Mouse (Mus musculus) spleen, adult 2 months (tissue): ENCODE data around the gene Fgfr2. TPM values are rescaled to one million over a fixed set of nuclear protein-coding genes. Genes with fewer than 3 reads are reported as not detected.

Experiments used
- DNase-seq, 2 experiments: peaks; one replicate each; pipeline versions ENCODE4 v3.0.0 to v3.0.0-alpha.2; 2012 to 2021; ENCODE audit warnings: low spot score in 2 of 2, low read depth in 1 of 2
- H3K27ac ChIP-seq: fragments of 200-500 bp; 2 replicates; pipeline ENCODE4 v1.5.1; 2012; ENCODE audit warnings: low read length, inconsistent platforms; ENCODE audit not compliant: insufficient read depth
- H3K27me3 ChIP-seq: fragments of 200-500 bp; 2 replicates; pipeline ENCODE4 v1.6.1; 2012; ENCODE audit warnings: mild to moderate bottlenecking, moderate library complexity, low read length, inconsistent platforms; ENCODE audit not compliant: control insufficient read depth, insufficient read depth
- H3K36me3 ChIP-seq: fragments of 200-500 bp; 2 replicates; pipeline ENCODE4 v1.6.1; 2012; ENCODE audit warnings: mild to moderate bottlenecking, low read length, inconsistent platforms; ENCODE audit not compliant: control insufficient read depth, insufficient read depth
- H3K4me1 ChIP-seq: fragments of 200-500 bp; 2 replicates; pipeline ENCODE4 v1.6.1; 2011; ENCODE audit warnings: inconsistent platforms; ENCODE audit not compliant: control insufficient read depth, insufficient read depth, insufficient read length
- H3K4me3 ChIP-seq: fragments of 200-500 bp; 2 replicates; pipeline ENCODE4 v1.5.1; 2011; ENCODE audit warnings: mild to moderate bottlenecking, inconsistent platforms; ENCODE audit not compliant: insufficient read depth, insufficient read length; ENCODE audit errors: extremely low read depth
- CTCF ChIP-seq: fragments of 200-500 bp; IDR thresholded peaks from 2 replicates; pipeline ENCODE4 v1.5.1; 2011; ENCODE audit warnings: mild to moderate bottlenecking, inconsistent platforms; ENCODE audit not compliant: insufficient read depth, insufficient read length, insufficient replicate concordance; ENCODE audit errors: extremely low read depth
- POLR2A ChIP-seq: fragments of 200-500 bp; IDR thresholded peaks from 2 replicates; pipeline ENCODE4 v1.6.1; 2011; ENCODE audit warnings: low read depth, low read length, inconsistent platforms
- WGBS: fragments of 180-500 bp; shearing (Covaris S2); methylation state at CpG from one replicate; pipeline ENCODE4 v1.1.7; 2018; 5-methylcytosine and 5-hydroxymethylcytosine counted together
- polyA plus RNA-seq: library from polyadenylated mRNA; depleted of rRNA; stranded (reverse); fragments of >200 nt; gene quantifications from 2 replicates; pipeline ENCODE4 v1.2.3, GENCODE M21; 2012

Gene Fgfr2
- polyA plus RNA-seq, 1 experiment: 1.6 TPM

DNA sequence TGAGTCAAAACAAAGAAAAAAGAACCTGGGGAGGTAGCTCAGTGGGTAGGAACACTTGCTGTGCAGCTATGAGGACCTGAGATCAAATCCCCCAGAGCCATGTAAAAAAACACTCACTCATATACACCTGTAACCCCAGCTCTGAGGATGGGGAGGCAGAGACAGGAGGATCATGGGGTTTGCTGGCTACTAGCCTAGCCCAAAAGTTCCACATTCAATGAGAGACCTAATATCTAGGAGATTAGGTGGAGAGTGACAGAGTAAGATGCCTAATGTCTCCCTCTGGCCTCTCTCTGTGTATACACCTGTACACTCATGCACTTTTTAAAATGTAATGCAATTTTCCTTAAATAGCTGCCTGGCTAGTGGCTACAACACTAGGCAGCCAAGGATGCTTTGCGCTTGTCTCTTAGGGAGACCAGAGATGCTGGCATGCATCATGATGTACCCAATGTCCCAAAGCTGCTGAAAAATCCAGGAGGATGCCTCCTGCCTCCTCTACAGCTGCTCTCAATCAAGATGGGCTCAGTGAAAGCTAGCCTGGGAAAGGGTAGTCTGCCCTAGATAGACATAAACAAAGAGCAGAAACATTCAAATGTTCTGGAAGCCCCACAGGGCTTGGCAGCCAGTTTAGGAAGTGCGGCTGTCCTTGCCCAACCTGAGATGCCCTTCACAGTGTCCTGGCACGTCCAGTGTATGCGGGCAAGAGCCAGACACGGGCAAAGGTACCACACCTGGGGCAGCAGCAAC, 231.4 kb downstream of the Fgfr2 start:
- 83% methylated on average over 5 of the region's 5 CpGs for WGBS
- Histone ChIP-seq H3K4me3 (no peak overlapping the region), H3K27me3 (no peaks in the 10 kb centered on the region), H3K27ac (no peak overlapping the region), H3K36me3 (no peaks in the 10 kb centered on the region), H3K4me1 (no peaks in the 10 kb centered on the region)
- DNase-seq: no peak
- TF ChIP-seq CTCF (no peak), POLR2A (no peak)

DNA sequence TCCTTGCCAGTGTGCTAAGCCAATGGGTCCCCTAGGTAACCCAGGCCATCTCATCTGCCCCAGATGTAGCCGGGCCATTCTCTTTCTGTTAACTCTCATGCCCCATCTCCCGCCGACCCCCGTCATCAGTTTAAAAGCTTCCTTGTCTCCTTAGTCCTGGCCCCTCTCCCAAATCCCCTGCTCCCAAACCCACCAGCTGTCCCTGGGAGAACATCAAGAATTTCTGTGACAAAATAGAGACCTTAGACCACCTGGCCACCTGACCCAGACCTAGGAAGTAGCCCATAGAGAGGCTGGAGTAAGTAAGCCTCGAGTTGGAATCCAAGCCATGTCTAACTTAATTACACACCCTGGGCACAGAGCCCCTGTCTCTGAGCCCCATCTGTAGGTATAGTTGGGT, 232.9 kb downstream of the Fgfr2 start:
- 84% methylated on average over 5 of the region's 5 CpGs for WGBS
- H3K36me3 ChIP-seq: no peaks in the 10 kb centered on the region
- no peak for TF ChIP-seq POLR2A
- no peak for TF ChIP-seq CTCF
- no peaks in the 10 kb centered on the region for H3K4me1 ChIP-seq
- no peak overlapping the region for H3K4me3 ChIP-seq
- H3K27ac ChIP-seq: no peak overlapping the region
- H3K27me3 ChIP-seq: no peaks in the 10 kb centered on the region
- DNase-seq: no peak

DNA sequence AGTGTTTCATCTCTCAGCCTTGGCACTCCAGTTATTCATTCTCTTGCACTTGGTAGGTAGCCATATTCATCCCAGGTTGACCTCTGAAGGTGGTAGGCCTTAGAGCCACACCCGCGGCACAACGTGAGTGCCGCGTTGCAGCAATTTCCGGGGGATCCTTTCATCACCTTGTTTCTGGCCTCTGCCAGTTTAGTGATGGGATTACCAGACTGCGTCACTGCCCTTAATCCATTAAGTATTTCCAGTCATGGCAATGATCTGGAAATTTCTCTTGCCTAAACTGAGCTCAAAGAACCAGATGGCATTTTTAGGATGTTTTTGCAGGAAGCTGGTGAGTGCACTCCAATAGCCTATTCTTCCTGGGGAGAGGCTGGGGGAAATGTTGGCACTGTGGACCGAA, 233.5 kb downstream of the Fgfr2 start:
- TF ChIP-seq CTCF (no peak), POLR2A (no peak)
- Histone ChIP-seq H3K4me3 (no peak overlapping the region), H3K4me1 (no peaks in the 10 kb centered on the region), H3K27ac (no peak overlapping the region), H3K36me3 (0 out of 2 replicates have a peak, but pooled peaks cover under 1% of the 10 kb centered on the region), H3K27me3 (no peaks in the 10 kb centered on the region)
- WGBS: 96% methylated on average over 8 of the region's 8 CpGs
- no peak for DNase-seq

DNA sequence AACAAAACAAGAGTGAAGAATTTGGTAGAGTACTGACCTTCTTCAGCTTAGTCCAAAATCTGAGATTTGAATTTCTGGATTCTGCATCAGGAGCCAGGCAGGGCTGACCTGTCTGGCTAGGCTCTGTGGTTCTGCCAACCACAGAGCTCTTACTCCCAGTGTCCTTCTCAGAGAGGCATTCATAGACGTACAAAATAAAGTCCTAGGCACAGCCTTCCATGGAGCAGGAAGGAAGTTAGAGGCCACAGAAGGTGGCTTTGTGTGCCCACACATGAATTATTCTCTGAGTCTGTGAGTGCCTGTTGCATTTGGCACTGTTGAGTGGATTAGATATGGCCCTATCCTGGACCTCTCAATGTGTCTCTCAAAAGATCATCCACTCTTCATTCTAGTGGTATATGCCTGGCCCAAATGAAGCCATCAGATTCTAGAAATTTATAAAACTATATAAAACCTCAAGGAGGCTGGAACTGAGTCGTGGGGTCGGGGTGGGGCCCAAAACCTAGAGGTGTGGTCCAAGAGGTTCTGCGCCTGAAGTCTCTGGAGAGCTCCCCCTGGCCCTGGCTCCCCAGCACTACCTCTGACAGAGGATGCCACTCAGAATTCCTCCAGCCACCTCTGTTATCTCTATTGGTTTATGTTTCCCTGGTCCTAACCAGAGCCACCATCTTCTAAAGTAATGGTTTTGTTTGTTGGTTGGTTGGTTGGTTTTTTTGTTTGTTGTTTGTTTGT, 234.5 kb downstream of the Fgfr2 start:
- no peak overlapping the region for H3K27ac ChIP-seq
- TF ChIP-seq CTCF (no peak), POLR2A (no peak)
- H3K4me3 ChIP-seq: no peak overlapping the region
- H3K36me3 ChIP-seq: peaks cover 2% of the 10 kb centered on the region; the same call in 1 of the 2 replicates
- 44% methylated on average over 4 of the region's 4 CpGs for WGBS
- DNase-seq: no peak
- H3K27me3 ChIP-seq: no peaks in the 10 kb centered on the region
- H3K4me1 ChIP-seq: no peaks in the 10 kb centered on the region

DNA sequence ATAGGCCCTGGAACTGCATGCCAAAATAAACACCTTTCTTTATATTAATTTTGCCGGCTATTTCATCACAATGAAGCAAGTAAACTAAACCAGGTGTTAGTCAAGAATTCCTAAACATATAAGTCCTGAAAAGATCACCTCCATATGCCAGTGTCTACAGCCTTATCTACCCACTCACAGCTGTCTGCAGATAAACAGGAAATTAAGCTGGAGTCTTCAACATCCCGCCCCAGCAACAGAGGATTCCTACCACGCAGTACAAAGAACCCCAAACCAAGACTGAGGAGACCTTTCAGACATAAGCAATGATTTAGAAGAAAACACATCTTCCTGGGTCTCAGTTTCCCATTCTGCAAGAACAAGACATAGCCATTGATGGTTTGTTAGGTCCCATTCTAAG, 235.1 kb downstream of the Fgfr2 start:
- Histone ChIP-seq H3K4me1 (no peaks in the 10 kb centered on the region), H3K27me3 (no peaks in the 10 kb centered on the region), H3K27ac (no peak overlapping the region), H3K36me3 (peaks cover 6% of the 10 kb centered on the region), H3K4me3 (no peak overlapping the region)
- TF ChIP-seq CTCF (no peak), POLR2A (no peak)
- no peak for DNase-seq
- 48% methylated on average over 3 of the region's 3 CpGs for WGBS

DNA sequence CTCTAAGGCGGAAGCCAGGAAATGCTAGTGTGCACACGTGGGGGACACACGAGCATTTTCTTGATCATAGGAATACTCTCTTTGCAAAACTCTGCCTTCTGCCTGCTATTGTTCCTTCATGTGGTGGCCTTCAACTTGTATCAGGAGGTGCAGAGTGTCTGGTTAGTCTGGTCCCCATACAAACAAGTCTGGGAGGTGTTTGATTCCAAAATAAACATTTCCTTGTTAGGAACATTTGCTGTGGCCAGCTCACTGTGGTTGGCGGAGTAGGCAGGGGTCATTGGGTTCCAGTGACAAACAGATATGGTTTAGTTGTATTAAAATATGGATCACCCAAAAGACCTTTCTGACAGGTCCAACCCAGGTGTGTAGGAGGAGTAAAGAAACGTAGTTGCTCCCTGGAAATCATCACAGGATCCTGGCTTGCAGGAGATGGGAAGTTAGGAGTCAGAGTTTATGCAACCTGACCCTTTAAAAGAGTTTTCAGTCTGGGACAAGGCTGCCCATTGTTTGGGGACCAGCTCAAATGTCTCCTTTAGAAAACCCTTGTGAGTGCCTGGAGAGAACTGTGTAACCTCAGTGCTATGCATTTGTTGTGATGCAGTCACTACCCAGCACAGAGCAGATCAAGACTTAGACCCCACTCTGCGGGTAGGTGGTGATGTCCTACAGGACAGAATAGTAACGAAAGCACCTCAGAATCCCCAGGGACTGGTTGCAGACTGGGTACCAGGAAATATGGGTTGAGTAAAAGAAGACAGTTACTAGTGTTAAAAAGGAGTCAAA, 235.9 kb downstream of the Fgfr2 start:
- DNase-seq: no peak
- no peak for TF ChIP-seq CTCF
- no peak for TF ChIP-seq POLR2A
- Histone ChIP-seq H3K4me1 (no peaks in the 10 kb centered on the region), H3K36me3 (peaks cover 12% of the 10 kb centered on the region), H3K27me3 (no peaks in the 10 kb centered on the region), H3K27ac (no peak overlapping the region), H3K4me3 (no peak overlapping the region)
- 57% methylated on average over 7 of the region's 7 CpGs for WGBS
